Mouse (Mus musculus): ENCODE results near the gene Ifitm6.
"Not testable (repeated sequence)": the region's sequence is repeated elsewhere in the genome, so short reads cannot be mapped to it uniquely, and the experiment has no call there.

Gene Ifitm6

DNA sequence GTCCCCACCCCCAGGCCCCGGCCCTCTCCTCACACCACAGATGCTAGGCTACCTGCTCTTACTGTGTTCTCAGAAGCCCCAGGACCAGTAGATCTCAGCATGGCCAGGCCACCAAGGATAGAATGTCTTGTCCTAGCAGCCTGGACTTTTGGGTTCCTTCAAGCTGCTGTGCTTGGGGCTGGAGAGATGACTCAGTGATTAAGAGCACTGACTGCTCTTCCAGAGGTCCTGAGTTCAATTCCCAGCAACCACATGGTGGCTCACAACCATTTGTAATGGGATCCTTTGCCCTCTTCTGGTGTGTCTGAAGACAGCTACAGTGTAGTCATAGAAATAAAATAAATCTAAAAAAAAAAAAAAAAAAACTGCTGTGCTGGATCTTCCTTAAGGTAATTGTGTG is at the start of gene Ifitm6:
TSS of gene Ifitm6 (minus strand) at position 101 of the 400 bp plus-strand sequence.
- DNase-seq (ENCODE audit: low spot score), result not testable (repeated sequence)

DNA sequence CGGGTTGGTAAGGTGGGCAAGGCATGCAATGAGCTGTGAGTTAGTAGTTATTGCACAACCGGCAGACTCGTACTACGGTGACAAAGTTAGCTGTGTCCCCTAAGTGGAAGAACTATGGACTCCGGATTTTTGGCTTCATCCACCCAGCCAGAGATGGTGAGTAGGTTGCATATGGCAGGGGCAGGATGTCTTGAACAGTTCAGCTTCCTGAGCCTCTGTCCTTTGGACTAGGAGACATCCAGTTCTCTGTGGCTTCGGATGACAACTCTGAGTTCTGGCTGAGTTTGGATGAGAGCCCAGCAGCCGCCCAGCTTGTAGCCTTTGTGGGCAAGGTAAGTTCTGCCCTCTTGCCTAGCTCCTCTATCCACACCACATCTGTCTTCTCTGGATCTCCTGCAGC is 46.9 kb upstream of the Ifitm6 start:
- no peak for DNase-seq (ENCODE audit: low spot score)

DNA sequence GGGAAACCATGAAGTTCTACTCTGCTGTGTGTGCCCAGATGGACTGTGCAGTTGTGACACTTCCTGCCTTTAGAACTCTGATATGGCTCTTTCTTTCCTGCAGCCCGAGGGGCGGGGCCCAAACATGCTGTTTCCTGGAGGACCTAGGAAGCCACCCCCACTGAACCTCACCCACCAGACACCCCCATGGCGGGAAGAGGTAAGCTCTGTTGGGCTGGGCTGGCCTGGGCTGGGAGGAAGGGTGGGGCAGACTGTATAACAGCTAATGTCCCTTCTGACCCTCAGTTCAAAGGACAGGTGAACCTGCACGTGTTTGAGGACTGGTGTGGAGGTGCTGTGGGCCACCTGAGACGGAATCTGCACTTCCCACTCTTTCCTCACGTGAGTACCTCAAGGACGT is 46.5 kb upstream of the Ifitm6 start:
- no peak for DNase-seq (ENCODE audit: low spot score)

DNA sequence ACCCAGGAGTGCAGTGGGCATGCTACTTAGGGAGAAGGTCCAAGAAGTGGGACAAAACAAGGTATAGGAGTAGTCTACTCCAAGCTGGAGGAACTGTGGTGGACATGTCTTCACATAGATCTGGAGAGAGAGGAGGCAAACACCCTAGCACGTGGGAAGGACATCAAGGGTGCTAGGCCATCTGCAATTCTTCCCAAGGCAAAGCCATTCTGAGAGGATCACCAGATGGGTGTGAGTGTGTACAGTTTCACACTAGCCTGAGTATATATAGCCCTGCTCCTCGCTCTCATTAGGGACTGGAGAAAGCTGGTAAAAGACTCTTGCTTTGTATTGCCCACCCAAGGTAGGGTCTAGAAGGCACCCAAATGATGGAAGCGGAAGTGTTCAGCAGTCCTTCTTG is 45.6 kb upstream of the Ifitm6 start:
- DNase-seq (ENCODE audit: low spot score), result no peak

DNA sequence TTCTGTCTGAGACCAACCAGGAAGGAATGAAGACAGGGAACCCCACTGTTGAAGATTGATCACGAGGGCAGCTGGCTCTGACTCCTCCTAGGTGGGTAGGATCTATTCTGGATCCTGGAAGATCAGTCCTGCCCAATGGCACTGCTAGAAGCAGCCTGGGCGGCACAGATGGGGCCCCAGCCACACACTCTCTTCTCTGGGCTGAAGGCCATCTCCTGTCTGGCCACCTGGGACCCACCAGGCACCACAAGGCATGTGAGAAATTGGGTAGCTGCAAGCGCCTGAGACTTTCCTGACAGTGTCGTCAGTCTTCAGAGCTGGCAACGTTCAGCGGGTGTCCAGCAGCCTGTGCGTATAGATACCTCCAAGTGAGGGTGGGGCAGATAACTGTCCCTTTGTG is 44.8 kb upstream of the Ifitm6 start:
- DNase-seq (ENCODE audit: low spot score), result no peak

DNA sequence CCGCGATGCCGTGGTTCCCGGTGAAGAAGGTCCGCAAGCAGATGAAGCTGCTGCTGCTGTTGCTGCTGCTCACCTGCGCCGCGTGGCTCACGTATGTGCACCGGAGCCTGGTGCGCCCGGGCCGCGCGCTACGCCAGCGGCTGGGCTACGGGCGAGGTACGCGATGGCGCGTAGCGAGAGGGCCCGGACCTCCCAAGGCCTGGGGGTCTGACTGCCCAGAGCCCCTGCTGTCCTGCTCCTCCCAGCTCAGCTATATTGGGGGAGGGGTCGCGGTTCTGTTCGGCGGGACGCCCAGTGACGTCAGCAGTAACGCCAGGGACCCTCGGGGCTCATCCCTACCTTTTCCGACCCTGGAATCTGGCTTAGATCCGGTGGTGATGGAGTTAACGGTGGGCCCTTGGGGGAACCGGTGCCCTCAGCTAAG is 43.6 kb upstream of the Ifitm6 start:
- DNase-seq (ENCODE audit: low spot score), result no peak

DNA sequence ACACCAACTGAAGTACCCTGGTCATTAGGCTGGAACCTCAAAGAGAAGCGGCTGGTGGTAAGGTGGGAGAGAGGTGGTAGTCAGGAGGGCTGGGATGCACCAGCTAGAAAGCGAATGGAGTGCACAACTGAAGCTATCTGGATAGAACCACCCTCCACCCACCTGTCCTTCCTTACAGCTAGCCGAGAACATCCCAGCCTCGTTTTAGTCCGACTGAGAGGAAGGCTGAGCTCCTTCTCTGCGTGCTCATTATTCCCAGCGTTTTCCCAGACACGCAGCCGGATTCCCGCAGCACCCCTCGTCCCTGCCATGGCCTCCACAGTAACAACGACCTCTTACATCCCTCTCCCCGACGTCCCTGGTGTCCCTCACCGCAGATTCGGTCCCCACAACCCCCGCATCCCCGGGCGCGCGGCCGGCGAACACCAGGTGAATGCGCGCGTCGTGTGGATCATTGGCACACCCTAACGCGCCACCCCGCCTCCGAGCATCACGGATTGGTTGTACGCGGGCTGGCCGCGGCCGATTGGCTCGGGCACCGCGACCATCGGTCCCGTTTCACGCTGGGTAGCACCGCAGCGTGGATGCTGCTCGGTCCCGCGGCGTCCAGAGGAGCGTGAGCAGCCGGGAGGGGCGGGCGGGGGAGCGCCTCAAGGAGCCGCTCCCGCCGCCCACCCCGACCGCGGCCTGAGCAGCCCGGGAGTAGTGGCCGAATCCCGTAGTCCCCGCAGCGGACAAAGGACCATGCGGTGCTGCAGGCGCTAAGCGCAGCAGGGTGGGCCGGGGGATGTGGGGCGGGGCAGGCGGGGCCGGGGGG is 42.9 kb upstream of the Ifitm6 start, which contains the start of gene B4galnt4:
TSS of gene B4galnt4 (plus strand) at position 679 of the 817 bp plus-strand sequence.
- DNase-seq (ENCODE audit: low spot score), result no peak

DNA sequence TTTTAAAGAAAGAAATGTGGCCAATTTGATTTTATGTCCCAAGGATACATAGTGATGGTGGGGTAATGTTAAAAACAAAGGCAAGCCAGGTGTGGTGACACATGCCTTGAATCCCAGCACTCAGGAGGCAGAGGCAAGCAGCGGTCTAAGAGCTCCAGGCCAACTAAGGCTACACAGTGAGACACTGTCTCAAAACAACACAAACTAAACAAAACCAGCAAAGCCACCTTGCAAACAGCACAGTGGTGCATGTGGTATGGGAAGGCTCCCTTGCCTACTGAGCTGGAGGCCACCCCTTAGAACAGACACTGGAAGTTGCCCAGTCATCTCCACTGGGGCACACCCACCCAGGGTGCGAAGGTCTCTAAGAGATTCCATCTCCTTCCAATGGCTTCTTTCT is 42.2 kb upstream of the Ifitm6 start:
- no peak for DNase-seq (ENCODE audit: low spot score)

DNA sequence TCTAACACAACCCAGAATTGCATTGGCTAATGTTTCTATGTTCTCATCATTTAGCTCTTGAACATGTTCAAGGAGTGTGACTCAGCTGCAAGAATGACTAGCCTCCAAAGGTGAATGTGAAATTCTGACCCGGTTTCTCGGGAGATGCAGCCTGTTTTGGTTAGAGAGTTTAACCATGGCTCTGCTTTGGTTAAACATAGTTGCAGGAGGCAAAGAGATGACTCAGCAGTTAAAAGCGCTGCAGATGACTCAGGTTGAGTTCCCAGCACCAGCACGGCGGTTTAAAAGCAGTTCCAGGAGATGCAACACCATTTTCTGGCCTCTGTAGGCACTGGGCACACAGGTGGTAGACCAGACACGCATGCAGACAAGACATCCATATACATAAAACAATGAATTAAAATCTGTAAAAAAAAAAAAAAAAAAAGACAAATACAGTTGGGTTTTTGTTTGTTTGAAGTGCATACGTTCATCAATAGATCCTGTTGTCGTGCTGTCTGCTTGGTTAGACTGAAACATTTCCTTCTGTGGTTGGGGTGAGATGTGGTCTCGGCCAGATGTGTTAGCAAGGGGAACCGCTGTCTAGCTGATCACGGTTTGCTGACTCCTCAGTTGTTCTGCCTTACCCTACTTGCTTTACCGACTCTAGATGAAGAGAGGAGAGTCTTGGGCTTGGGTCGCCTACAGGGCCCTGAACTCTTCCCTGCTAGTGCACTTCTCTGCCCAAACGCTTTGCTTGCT is 41.0 kb upstream of the Ifitm6 start:
- DNase-seq (ENCODE audit: low spot score), result no peak

DNA sequence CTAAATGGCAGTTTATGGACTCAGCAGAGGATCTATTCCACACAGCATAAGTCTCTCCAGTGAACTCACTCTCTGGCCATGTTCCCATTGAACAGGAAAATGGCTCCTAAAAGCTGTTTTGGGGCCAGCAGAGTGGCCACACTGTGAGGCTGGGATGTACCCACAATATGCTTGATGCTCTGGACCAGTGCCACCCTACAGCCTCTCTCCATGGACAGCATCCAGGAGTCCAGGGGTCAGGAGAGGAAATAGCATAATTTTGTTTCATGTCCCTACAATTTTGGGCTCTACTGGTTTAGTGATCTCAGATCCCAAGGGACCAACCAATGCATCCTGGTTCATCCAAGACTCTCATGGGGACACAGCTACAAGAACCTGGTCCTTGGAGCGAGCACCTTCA is 39.8 kb upstream of the Ifitm6 start:
- no peak for DNase-seq (ENCODE audit: low spot score)

DNA sequence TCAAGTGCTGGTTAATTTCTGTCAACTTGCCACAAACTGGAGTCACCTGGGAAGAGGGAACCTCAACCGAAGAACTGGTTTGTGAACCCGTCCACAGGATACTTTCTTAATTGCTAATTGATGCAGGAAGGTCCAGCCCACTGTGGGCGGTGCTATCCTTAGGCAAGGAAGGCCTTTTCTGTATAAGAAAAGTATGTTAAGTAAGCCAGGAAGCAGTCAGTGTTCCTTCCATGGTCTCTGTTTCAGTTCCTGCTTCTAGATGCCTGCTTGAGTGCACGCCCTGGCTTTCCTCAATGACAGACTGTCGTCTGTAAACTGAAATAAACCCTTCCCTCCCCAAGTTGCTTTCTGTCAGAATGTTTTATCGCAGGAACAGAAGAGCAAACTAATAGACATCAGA is 39.3 kb upstream of the Ifitm6 start:
- DNase-seq (ENCODE audit: low spot score), result no peak

DNA sequence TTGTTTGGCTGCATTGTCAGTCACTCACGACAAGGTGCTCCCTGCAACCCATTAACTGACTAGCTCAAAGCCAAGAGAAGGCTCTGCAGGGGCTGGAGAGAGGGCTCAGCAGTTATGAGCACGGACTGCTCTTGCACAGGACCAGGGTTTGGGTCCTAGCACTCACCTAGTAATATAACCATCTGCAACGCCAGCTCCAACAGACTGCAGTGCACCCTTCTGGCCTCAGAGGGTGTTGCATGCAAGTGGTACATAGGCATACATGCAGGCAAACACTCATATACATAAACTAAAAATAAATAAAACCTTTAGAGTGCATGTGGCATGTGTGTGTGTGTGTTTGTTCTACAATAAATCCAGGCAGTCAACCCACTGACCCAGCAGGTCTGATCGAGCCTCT is 38.1 kb upstream of the Ifitm6 start:
- DNase-seq (ENCODE audit: low spot score), result no peak

DNA sequence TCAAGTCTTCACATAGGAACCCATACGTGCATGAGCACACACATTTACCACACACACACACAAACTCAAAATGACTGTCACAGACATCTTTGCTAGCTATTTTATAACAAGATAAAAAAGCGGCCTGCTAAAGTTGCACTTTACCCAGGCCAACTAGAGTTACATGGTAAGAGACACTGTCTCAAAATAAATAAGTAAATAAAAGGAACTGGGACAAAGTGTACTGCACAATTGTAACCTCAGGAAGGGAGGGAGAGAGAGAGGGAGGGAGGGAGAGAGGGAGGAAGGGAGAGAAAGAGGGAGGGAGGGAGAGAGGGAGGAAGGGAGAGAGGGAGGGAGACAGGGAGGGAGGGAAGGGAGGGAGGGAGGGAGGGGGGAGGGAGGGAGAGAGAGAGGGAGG is 34.7 kb upstream of the Ifitm6 start:
- DNase-seq (ENCODE audit: low spot score), result no peak

DNA sequence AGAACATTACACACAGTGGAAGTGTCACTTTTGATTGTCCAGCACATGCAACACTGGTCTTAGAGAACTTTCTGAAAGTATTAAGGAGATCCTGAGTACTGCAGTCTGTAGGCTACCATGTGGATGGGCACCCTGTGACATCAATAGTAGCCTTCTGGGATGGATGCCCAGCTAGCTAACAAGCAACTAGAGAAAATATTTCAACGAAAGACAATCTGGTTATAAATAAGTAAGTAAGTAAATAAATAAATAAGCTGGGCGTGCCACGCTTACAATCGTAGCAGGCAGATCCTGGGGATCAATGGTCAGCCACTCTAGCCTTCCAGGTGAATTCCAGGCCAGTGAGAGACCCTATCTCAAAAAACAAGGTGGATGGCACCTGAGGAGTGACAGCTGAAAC is 34.3 kb upstream of the Ifitm6 start:
- no peak for DNase-seq (ENCODE audit: low spot score)

DNA sequence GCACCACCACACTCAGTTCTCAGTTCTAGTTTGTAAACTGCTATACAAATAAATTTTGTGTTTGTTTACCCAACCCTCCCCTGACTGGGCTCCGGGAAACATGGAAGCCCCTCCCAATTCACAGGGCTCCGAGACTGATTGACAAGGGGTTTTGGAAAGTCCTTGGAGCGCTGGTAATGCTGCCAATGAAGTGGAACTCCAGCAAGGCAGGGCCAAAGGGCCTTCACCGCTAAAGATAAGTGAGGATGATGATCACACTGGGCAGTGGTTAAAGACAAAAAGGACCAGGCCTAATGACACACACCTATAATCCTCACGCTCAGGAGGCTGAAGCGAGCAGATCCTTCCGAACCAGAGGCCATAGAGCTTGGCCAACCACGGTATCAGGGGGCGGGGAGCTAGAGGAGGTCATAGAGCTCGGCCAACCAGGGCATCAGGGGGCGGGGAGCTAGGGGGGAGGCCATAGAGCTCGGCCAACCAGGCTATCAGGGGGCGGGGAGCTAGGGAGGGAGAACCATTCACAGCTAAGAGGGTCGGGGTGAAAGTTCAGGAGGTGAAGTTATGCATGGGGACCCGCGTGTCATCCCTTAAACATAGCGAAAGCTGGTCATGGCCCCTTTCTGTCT is 33.4 kb upstream of the Ifitm6 start:
- DNase-seq (ENCODE audit: low spot score), result no peak

DNA sequence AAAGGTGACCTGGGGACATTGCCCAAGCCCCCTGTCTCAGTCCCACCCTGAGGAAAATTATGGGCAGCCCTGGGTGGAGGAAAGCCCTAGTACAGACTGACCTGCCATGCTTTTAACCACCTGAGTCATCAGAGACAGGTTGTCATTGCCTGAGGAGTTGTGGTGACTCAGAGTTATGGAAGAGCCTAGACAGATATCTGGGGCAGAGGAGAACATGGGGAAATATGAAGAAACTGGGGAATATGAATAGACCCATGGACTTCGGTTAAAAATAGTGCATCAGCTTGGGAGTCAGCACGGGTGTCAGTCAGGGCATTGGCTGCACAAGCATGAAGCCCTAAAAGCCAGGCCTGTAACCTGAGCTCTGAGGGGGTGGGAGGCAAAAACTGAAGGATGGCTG is 31.6 kb upstream of the Ifitm6 start:
- no peak for DNase-seq (ENCODE audit: low spot score)

DNA sequence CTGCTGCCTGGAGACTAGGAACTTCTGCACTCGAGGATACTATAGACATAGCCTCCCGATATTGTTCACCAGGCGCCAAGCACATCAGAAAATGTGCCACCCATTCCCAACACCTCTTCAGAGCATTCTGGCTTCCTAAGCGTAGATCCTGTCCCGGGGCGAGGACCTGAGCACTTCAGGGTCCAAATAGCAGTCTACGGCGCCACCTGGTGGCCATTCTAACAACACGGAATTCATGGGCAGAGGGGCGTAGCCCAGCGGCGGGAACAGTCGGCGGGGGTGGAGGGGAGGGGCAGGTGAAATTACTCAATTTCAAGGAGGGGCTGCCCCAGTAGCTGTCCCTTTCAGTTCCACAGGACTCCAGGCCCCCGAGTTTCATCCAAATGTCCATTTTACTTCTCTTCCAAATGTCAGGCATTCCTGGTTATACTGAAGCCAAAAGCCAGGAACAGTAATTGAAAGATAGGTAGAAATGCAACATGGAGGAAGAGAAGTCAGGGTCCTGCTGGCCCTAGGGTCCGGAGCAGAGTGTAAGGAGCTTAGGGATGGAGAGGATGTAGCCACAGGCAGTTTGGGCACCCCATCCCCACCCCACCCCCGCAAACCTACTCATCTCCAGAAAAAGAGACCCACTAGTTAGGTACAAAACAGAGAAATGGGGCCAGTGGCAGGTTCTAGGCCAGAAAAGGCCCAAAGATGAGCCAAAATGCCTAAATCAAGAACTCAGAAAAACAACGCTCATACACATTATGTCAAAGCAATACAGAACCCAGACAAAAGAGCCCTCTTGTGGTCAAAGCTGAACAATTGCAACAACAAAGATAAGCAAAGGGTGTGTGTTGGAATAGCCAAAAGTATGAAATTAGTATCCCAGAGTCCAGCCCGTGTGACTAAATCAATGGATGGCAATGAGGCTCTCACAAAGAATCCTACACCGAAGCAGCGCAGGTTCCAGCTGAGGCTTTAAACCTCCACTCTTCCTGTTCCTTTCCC is 30.8 kb upstream of the Ifitm6 start:
- DNase-seq (ENCODE audit: low spot score), result peak; percentile 79

DNA sequence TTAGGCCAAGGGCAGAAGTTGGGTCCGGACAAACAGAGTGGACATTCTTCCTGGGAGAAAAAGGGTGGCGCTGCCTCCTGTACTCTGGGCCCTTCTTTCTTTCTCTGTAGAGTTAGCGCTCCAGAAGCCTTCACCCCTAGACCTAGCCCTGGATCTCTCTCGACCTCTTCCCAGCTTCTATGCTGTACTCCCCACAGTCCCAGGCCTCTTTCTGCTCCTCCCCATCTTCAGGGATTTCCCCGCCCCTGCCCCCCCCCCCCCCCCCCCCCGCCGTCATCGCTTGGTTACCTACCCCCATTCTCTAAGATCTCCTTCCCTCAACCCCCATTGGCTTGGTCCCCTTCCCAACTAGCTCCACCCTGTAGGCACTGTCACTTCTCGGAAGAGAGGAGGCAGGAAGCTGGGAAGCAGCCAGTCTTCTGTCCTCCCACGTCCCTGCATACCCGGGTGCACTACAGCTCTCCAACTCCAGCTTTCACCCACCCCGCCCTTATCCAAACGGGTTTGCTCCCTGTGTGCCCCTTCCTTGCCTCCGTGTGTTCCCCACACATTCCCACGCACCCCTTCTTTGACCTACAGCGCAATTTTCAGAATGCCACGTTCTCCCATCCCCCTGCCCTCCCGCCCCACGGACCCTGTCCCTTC is 30.0 kb upstream of the Ifitm6 start:
- no peak for DNase-seq (ENCODE audit: low spot score)

DNA sequence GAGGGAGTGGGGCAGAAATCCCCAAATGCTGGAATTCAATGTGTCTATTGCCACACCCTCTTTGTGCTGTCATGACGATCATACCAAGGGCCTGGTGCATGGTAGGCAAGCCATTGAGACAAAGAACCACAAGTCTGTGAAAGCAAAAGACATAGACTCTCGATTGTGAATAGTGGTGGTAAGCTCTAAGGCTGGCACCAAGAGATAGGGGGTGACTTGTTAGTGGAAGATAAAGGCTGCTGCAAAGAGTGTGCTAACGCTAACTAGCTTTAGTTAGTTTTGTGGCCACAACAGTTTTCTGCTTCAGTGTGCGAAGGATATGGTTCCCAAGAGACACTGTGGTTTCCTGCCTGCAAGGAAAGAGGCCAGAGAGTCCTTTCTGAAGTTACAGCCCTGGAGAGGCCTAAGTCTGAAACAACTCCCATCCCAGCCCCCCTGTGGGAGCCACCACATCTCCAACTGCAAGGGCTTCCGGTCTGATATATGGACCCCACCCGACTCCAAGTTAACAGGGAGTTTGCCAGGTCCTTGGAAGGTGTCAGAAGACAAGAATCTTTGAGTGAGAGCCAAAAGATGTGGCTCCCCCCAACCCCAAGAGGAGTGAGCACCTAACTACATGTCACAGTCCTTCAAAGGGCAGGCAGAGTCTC is 29.3 kb upstream of the Ifitm6 start:
- no peak for DNase-seq (ENCODE audit: low spot score)

DNA sequence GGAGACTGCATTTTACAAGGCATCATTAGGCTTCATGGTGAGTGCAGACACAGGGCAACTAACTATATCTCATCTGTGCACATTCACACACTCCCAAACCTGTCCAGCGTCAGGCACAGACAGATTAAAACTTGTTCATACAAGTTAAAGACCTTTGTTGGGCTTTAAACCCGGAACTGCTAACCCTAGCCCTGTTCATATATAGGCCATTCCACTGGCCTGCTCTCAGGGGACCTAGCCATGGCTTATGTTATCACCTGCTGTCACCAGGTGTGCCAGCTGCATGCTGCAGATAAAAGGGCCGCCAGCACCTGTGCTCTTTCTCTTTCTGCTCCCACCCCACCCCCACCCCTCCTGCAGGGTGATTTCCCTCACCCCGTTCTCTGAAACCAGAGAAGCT is 24.8 kb upstream of the Ifitm6 start:
- DNase-seq (ENCODE audit: low spot score), result no peak

DNA sequence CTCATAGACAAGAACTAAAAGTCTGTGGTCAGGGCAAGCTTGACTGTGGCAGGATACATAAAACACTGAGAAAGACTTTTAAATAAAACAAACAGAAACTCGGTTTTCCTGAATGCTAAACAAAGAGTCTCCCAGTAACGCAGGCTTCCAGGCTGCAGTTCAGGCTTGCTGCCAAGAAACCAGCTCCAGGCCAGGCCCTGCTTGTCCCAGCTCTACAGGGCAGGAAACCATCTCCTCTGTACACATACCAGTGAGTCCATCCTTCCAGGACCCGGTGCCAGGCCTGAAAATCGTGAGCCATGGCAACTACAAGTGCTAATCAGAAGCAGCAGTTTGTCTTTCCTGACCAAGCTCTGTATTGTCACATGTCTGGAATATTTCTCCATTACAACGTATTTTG is 23.9 kb upstream of the Ifitm6 start:
- no peak for DNase-seq (ENCODE audit: low spot score)

Measured in layer of hippocampus, adult 9-10 months (tissue).